Mouse (Mus musculus) myocyte (in vitro differentiated cells): Measurements from ENCODE around the gene Hebp1. TPM values are rescaled to one million over a fixed set of nuclear protein-coding genes. Genes with fewer than 3 reads are reported as not detected.

Experiments used
- H3K27me3 ChIP-seq: one replicate; pipeline ENCODE4 v1.6.1; 2011; ENCODE audit not compliant: control insufficient read depth, insufficient read depth, insufficient read length
- H3K36me3 ChIP-seq: one replicate; pipeline ENCODE4 v1.6.1; 2011; ENCODE audit not compliant: control insufficient read depth, insufficient read depth
- H3K4me2 ChIP-seq: one replicate; pipeline ENCODE4 v1.6.1; 2011; ENCODE audit warnings: low read depth, control low read depth
- H3K4me3 ChIP-seq: one replicate; pipeline ENCODE4 v1.5.1; 2011; ENCODE audit warnings: mild to moderate bottlenecking, control low read depth, moderate library complexity
- H3K79me2 ChIP-seq: one replicate; pipeline ENCODE4 v1.6.1; 2011; ENCODE audit not compliant: control insufficient read depth, insufficient read depth
- H3ac ChIP-seq: one replicate; pipeline ENCODE4 v1.6.1; 2011; ENCODE audit not compliant: control insufficient read depth, insufficient read length
- CEBPB ChIP-seq: IDR thresholded peaks from 2 replicates; pipeline ENCODE4 v1.6.1; 2011; ENCODE audit warnings: mild to moderate bottlenecking, moderate library complexity; ENCODE audit not compliant: poor library complexity, insufficient read depth, severe bottlenecking
- E2F4 ChIP-seq: IDR thresholded peaks from one replicate; pipeline ENCODE4 v1.6.1; 2011; ENCODE audit warnings: mild to moderate bottlenecking, control low read depth, moderate library complexity; ENCODE audit not compliant: insufficient read depth
- MAX ChIP-seq: IDR thresholded peaks from one replicate; pipeline ENCODE4 v1.6.1; 2011; ENCODE audit warnings: low read depth, mild to moderate bottlenecking, control low read depth
- MYOD1 ChIP-seq, 3 experiments: IDR thresholded peaks; one replicate each; pipeline ENCODE4 v1.6.1; 2011; ENCODE audit warnings: control low read depth in 2 of 3, low read depth in 2 of 3, mild to moderate bottlenecking in 2 of 3, moderate library complexity in 1 of 3; ENCODE audit not compliant: insufficient read length in 2 of 3, control insufficient read depth in 1 of 3
- MYOG ChIP-seq, 3 experiments: IDR thresholded peaks; one replicate each; pipeline ENCODE4 v1.6.1; 2011; ENCODE audit warnings: control low read depth in 2 of 3, low read depth in 2 of 3, mild to moderate bottlenecking in 2 of 3; ENCODE audit not compliant: insufficient read length in 2 of 3, control insufficient read depth in 1 of 3, insufficient read depth in 1 of 3
- POLR2A ChIP-seq: IDR thresholded peaks from one replicate; pipeline ENCODE4 v1.6.1; 2011; ENCODE audit warnings: low read depth, mild to moderate bottlenecking, control low read depth, moderate library complexity; ENCODE audit not compliant: insufficient read length
- POLR2AphosphoS2 ChIP-seq: IDR thresholded peaks from one replicate; pipeline ENCODE4 v1.6.1; 2011; ENCODE audit warnings: low read depth, control low read depth; ENCODE audit not compliant: insufficient read length
- REST ChIP-seq: IDR thresholded peaks from one replicate; pipeline ENCODE4 v1.6.1; 2011; ENCODE audit warnings: mild to moderate bottlenecking, control low read depth, moderate library complexity; ENCODE audit not compliant: insufficient read depth, insufficient read length
- SRF ChIP-seq: IDR thresholded peaks from one replicate; pipeline ENCODE4 v1.6.1; 2011; ENCODE audit warnings: low read depth; ENCODE audit not compliant: control insufficient read depth, insufficient read length
- TCF12 ChIP-seq: IDR thresholded peaks from one replicate; pipeline ENCODE4 v1.6.1; 2011; ENCODE audit warnings: mild to moderate bottlenecking, control low read depth; ENCODE audit not compliant: poor library complexity, insufficient read depth, severe bottlenecking
- TCF3 ChIP-seq: IDR thresholded peaks from one replicate; pipeline ENCODE4 v1.6.1; 2011; ENCODE audit warnings: low read depth, control low read depth; ENCODE audit not compliant: insufficient read length
- USF1 ChIP-seq: IDR thresholded peaks from one replicate; pipeline ENCODE4 v1.6.1; 2011; ENCODE audit warnings: low read depth, mild to moderate bottlenecking, control low read depth, moderate library complexity
- polyA plus RNA-seq: library from polyadenylated mRNA; unstranded; fragments of >200 nt; fragmentation: generic; extraction: Trizol; gene quantifications from one replicate; pipeline ENCODE4 v1.2.1, GENCODE M21; 2012; ENCODE audit warnings: missing spikeins

Gene Hebp1
- polyA plus RNA-seq, 1 experiment = 30.5 TPM

- H3K4me2 ChIP-seq = no peak overlapping the region
- TF ChIP-seq E2F4 = no peak
- no peak for TF ChIP-seq TCF3
- no peak for TF ChIP-seq TCF12
- TF ChIP-seq MAX = no peak
- no peak for TF ChIP-seq MYOD1 (IDR thresholded peaks at IDR 0.05; ENCODE audit: control insufficient read depth in 1 of 3, insufficient read length in 2 of 3, low read depth in 2 of 3)
- no peak for TF ChIP-seq MYOG (IDR thresholded peaks at IDR 0.05; ENCODE audit: control insufficient read depth in 1 of 3, insufficient read depth in 1 of 3, insufficient read length in 2 of 3, low read depth in 2 of 3)
- no peak for TF ChIP-seq POLR2AphosphoS2
- TF ChIP-seq USF1 = no peak
- no peak for TF ChIP-seq SRF
- TF ChIP-seq REST = no peak
- TF ChIP-seq POLR2A = no peak
- TF ChIP-seq CEBPB = no peak
- no peaks in the 10 kb centered on the region for H3K79me2 ChIP-seq
- H3K27me3 ChIP-seq = no peaks in the 10 kb centered on the region
- no peak overlapping the region for H3K4me3 ChIP-seq
- H3K36me3 ChIP-seq = no peaks in the 10 kb centered on the region
- H3ac ChIP-seq = no peak overlapping the region
Observed at GRCm38 (mm10) chr6:135133086-135133485, 64.7 kb downstream of the Hebp1 start.

GRCm38 (mm10) chr6:135124755-135125380, 73.0 kb downstream of the Hebp1 start:
- Histone ChIP-seq H3ac (no peak overlapping the region), H3K4me3 (no peak overlapping the region), H3K79me2 (no peaks in the 10 kb centered on the region), H3K36me3 (no peaks in the 10 kb centered on the region), H3K4me2 (no peak overlapping the region), H3K27me3 (no peaks in the 10 kb centered on the region)
- TF ChIP-seq SRF (no peak), POLR2A (no peak), E2F4 (no peak), MYOD1 (IDR thresholded peaks at IDR 0.05; ENCODE audit: control insufficient read depth in 1 of 3, insufficient read length in 2 of 3, low read depth in 2 of 3) (peak in 2 of 3 experiments; percentile 48 to 87), TCF12 (peak; percentile 25), POLR2AphosphoS2 (no peak), MYOG (IDR thresholded peaks at IDR 0.05; ENCODE audit: control insufficient read depth in 1 of 3, insufficient read depth in 1 of 3, insufficient read length in 2 of 3, low read depth in 2 of 3) (peak; percentile 31 to 96 (median 89)), TCF3 (no peak)

GRCm38 (mm10) chr6:135118183-135118582, 79.6 kb downstream of the Hebp1 start, which contains the start of gene Gprc5d:
Gene Gprc5d (minus strand): TSS chr6:135118283.
- Histone ChIP-seq H3K27me3 (no peaks in the 10 kb centered on the region), H3ac (no peak within 1 kb of the TSS), H3K79me2 (no peaks in the 10 kb centered on the region), H3K36me3 (no peaks in the 10 kb centered on the region), H3K4me2 (no peak within 1 kb of the TSS), H3K4me3 (no peak within 1 kb of the TSS)
- TF ChIP-seq REST (no peak), TCF12 (no peak), POLR2A (no peak), MAX (no peak), SRF (no peak), MYOD1 (IDR thresholded peaks at IDR 0.05; ENCODE audit: control insufficient read depth in 1 of 3, insufficient read length in 2 of 3, low read depth in 2 of 3) (no peak), TCF3 (no peak), POLR2AphosphoS2 (no peak), E2F4 (no peak)

GRCm38 (mm10) chr6:135116479-135116878, 81.3 kb downstream of the Hebp1 start:
- no peaks in the 10 kb centered on the region for H3K36me3 ChIP-seq
- H3K79me2 ChIP-seq = no peaks in the 10 kb centered on the region
- H3K4me3 ChIP-seq = no peak overlapping the region
- TF ChIP-seq MYOG (IDR thresholded peaks at IDR 0.05; ENCODE audit: control insufficient read depth in 1 of 3, insufficient read depth in 1 of 3, insufficient read length in 2 of 3, low read depth in 2 of 3) (no peak), MAX (no peak), POLR2AphosphoS2 (no peak), TCF3 (no peak), SRF (no peak), MYOD1 (IDR thresholded peaks at IDR 0.05; ENCODE audit: control insufficient read depth in 1 of 3, insufficient read length in 2 of 3, low read depth in 2 of 3) (no peak), USF1 (no peak), CEBPB (no peak), E2F4 (no peak), POLR2A (no peak), REST (no peak), TCF12 (no peak)
- no peak overlapping the region for H3K4me2 ChIP-seq
- H3K27me3 ChIP-seq = no peaks in the 10 kb centered on the region
- no peak overlapping the region for H3ac ChIP-seq

- peak overlapping the region; percentile 48 for H3K4me2 ChIP-seq
- no peaks in the 10 kb centered on the region for H3K27me3 ChIP-seq
- no peaks in the 10 kb centered on the region for H3K79me2 ChIP-seq
- no peak overlapping the region for H3ac ChIP-seq
- H3K36me3 ChIP-seq = no peaks in the 10 kb centered on the region
- no peak overlapping the region for H3K4me3 ChIP-seq
- no peak for TF ChIP-seq TCF12
- TF ChIP-seq TCF3 = no peak
Observed at GRCm38 (mm10) chr6:135113114-135113436, 84.7 kb downstream of the Hebp1 start.
